Mouse (Mus musculus): ENCODE measurements around the gene AU040320. TPM values are rescaled to one million over a fixed set of nuclear protein-coding genes. Genes with fewer than 3 reads are reported as not detected.

Gene AU040320
- polyA plus RNA-seq, 1 experiment: 43.6 TPM

DNA sequence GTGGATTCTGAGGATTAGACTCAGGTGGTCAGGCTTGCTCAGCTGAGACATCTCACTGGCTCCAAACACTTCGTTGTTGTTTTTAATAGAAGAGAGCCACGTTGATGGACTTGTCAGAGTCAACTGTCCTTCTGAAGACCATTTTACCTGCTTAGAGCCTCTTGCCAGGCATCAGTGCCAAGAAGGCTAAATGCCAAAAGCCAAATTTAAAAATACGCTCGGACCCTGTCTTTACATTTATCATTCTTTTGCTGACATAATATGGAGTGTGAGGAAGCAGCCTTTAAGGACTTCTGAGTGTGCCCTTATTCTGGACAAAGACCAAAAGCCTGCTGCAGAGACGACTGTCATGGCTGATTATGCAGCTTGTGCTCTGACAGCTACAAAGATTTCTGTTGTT lies 5.0 kb downstream of the AU040320 start:
- TF ChIP-seq CTCF (IDR thresholded peaks at IDR 0.05; ENCODE audit: extremely low read depth, insufficient read depth, low read length) (no peak), POLR2A (IDR thresholded peaks at IDR 0.05; ENCODE audit: extremely low read depth, insufficient read depth, low read length) (no peak)

DNA sequence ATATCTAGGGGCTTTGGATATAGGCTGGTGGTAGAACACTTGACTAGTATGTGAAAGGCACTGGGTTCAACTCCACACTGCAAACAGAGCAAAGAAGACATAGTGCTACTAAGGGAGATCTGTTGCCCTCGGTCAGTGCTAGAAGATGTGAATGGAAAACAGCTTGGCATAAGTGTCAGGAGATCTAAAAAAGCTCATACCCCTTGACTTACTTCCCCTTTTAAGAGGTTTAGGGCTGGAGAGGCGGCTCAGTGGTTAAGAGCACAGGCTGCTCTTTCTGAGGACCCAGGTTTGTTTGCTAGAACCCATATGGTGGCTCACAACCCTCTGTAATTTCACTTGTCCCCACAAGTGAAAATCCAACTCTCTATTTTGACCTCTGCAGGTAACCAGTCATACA lies 6.1 kb downstream of the AU040320 start:
- TF ChIP-seq POLR2A (IDR thresholded peaks at IDR 0.05; ENCODE audit: extremely low read depth, insufficient read depth, low read length) (no peak), CTCF (IDR thresholded peaks at IDR 0.05; ENCODE audit: extremely low read depth, insufficient read depth, low read length) (no peak)
- no peak overlapping the region for H3K4me3 ChIP-seq (ENCODE audit: insufficient read depth, low read length)
- no peak overlapping the region for H3K27ac ChIP-seq (ENCODE audit: insufficient read depth, low read length)
- H3K4me1 ChIP-seq (ENCODE audit: control insufficient read depth, insufficient read depth, low read length): no peaks in the 10 kb centered on the region; the same call in 1 of the 2 replicates

More for the DNA sequence above, 5.0 kb downstream of the AU040320 start:
- Histone ChIP-seq H3K4me3 (ENCODE audit: insufficient read depth, low read length) (no peak overlapping the region), H3K4me1 (ENCODE audit: control insufficient read depth, insufficient read depth, low read length) (peaks cover 2% of the 10 kb centered on the region; the same call in 1 of the 2 replicates), H3K27ac (ENCODE audit: insufficient read depth, low read length) (no peak overlapping the region)

DNA sequence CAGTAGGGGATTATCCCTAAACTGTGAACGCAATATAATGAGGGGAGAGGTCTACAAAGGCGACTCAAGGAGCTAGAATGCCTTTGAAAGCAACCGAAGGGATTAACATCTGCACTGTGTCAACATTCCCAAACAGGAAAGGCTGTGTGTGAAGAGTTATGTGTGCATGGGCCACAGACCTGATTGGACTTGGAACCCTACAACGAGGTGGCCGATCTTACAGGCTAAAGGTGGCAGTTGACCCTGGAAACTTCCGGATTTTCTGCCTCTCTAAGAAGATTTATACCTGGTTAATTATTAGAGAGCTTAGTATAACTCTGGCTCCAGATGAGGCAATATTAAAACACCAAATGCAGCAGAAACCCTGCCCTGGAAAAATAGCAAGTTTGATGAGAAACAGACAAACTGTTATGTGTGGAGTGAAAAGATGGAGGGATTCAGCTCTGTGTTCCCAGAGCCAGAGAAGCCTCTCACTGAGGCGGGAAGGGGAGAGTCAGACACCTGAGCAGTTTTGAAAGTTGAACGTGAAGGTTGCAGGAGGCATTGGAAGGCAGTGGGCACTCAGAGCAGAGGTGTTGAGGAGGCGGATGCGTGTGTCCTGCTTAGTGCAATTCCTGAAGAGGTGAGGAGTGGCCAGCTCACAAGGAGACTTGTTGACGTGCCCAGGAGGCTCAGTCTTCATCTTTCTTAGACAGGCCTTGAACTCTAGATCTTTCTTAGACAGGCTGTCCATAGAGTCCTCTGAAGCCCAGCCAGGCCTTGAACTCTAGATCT lies 9.4 kb downstream of the AU040320 start:
- TF ChIP-seq CTCF (IDR thresholded peaks at IDR 0.05; ENCODE audit: extremely low read depth, insufficient read depth, low read length): no peak
- no peak for TF ChIP-seq POLR2A (IDR thresholded peaks at IDR 0.05; ENCODE audit: extremely low read depth, insufficient read depth, low read length)
- Histone ChIP-seq H3K4me3 (ENCODE audit: insufficient read depth, low read length) (no peak overlapping the region), H3K27ac (ENCODE audit: insufficient read depth, low read length) (no peak overlapping the region), H3K4me1 (ENCODE audit: control insufficient read depth, insufficient read depth, low read length) (no peaks in the 10 kb centered on the region)

DNA sequence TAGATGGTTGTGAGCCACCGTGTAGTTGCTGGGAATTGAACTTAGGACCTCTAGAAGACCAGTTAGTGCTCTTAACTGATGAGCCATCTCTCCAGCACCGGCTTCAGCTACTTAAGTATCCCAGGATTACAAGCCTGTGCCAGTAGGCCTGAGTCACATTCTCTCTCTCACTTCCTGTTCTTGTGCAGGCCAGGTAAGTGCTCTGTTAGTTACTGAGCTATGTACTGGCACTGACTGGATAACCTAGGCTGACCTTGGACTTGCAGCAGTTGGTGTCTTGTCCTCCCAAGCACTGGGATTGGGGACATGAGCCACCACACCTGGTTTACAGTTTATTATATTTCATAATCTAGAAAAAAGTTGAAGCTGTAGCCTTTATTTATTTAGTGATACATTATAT lies 10.1 kb downstream of the AU040320 start:
- TF ChIP-seq CTCF (IDR thresholded peaks at IDR 0.05; ENCODE audit: extremely low read depth, insufficient read depth, low read length): no peak
- TF ChIP-seq POLR2A (IDR thresholded peaks at IDR 0.05; ENCODE audit: extremely low read depth, insufficient read depth, low read length): no peak
- H3K4me1 ChIP-seq (ENCODE audit: control insufficient read depth, insufficient read depth, low read length): no peaks in the 10 kb centered on the region
- H3K27ac ChIP-seq (ENCODE audit: insufficient read depth, low read length): no peak overlapping the region
- no peak overlapping the region for H3K4me3 ChIP-seq (ENCODE audit: insufficient read depth, low read length)

DNA sequence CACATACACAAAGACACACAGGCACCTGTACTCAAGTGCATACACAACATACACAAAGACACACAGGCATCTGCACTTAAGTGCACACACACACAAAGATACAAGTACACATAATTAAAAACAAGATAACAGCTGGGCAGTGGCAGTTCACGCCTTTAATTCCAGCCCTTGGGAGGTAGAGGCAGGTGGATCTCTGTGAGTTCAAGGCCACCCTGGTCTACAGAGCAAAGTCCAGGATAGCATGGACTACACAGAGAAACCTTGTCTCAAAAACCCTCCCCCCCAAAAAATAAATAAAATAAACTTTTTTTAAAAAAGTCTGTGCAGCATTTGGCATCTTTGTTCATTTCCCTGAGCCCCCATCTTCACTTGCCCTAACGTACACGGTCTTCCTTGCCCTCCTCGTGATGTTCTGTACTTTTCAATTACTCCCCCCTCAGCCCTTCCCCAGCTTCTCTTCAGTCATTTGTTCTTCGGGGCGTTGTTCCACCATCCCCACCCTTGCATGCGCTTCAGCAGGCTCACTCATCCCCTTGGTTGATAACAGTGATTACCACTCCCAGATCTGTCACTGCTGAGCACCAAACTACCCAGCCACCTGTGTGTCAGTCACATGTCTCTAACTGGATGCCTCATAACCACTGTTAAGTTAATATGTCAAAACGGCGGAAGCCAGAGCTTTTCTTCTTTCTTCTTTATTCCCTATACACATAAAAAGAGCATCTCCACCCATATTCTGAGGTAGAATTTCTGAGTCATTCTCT lies 16.6 kb downstream of the AU040320 start:
- Histone ChIP-seq H3K4me3 (ENCODE audit: insufficient read depth, low read length) (no peak overlapping the region), H3K27ac (ENCODE audit: insufficient read depth, low read length) (no peak overlapping the region), H3K4me1 (ENCODE audit: control insufficient read depth, insufficient read depth, low read length) (no peaks in the 10 kb centered on the region)
- TF ChIP-seq POLR2A (IDR thresholded peaks at IDR 0.05; ENCODE audit: extremely low read depth, insufficient read depth, low read length) (no peak), CTCF (IDR thresholded peaks at IDR 0.05; ENCODE audit: extremely low read depth, insufficient read depth, low read length) (no peak)

DNA sequence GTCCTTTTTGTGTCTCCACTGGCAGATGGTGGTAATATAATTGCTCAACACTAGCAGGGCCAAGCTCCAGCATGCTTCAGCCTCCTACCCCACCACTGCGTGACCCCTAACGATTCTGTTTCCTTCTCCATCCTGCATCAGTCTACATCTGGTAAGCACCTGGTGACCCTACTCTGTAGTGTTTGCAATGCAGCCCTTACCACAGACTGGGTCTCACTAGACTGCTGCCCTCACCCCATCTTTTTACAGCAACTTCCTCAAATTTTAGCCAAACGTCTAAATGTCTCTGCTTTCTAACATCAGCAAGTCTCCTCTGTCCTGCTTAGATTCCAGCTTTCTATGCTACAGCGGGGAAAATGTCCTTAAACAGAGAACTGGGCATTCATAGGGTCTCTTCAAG lies 17.5 kb downstream of the AU040320 start:
- H3K4me1 ChIP-seq (ENCODE audit: control insufficient read depth, insufficient read depth, low read length): no peaks in the 10 kb centered on the region
- H3K27ac ChIP-seq (ENCODE audit: insufficient read depth, low read length): no peak overlapping the region
- no peak for TF ChIP-seq CTCF (IDR thresholded peaks at IDR 0.05; ENCODE audit: extremely low read depth, insufficient read depth, low read length)
- TF ChIP-seq POLR2A (IDR thresholded peaks at IDR 0.05; ENCODE audit: extremely low read depth, insufficient read depth, low read length): no peak
- H3K4me3 ChIP-seq (ENCODE audit: insufficient read depth, low read length): no peak overlapping the region

DNA sequence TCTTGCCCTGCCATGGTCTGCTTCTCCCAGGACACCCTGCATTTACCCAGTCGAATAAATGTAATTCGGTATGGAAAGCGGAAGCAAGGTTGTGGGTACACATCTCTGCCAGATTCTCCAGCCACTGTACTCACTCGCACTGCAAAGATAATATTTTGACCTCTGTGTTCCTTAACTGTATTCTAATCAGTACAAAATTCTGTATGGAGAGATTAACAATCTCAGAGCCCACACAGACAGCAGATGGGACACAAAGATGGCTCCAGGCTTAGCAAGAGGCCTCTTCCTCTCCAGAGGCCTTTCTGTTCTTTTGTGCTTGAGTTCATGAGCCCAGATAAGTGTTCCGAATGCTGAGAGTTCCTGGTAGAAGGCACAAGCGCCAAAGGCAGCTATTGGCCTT lies 20.5 kb downstream of the AU040320 start:
- Histone ChIP-seq H3K4me3 (ENCODE audit: insufficient read depth, low read length) (no peak overlapping the region), H3K27ac (ENCODE audit: insufficient read depth, low read length) (no peak overlapping the region), H3K4me1 (ENCODE audit: control insufficient read depth, insufficient read depth, low read length) (no peaks in the 10 kb centered on the region; the same call in 1 of the 2 replicates)
- TF ChIP-seq CTCF (IDR thresholded peaks at IDR 0.05; ENCODE audit: extremely low read depth, insufficient read depth, low read length) (no peak), POLR2A (IDR thresholded peaks at IDR 0.05; ENCODE audit: extremely low read depth, insufficient read depth, low read length) (no peak)

DNA sequence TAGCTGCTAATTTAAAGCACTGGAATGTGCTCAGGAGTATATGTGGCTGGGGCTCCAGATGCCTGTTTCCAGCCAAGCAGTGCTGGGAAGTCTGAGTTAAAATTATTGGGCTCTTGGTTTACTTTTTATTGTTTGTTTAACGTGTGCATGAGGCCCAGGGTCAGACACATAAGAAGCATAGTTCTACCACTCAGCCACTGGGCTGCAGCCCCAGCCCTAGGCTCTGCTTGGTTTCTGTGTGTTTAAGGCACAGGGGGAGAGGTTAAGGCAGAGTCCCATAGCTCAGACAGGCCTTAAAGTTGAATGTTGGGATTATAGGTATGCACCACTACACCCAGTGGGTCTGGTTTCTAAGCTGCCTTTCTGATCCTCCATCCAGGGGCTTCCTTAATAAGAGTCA lies 21.8 kb downstream of the AU040320 start:
- Histone ChIP-seq H3K27ac (ENCODE audit: insufficient read depth, low read length) (no peak overlapping the region), H3K4me3 (ENCODE audit: insufficient read depth, low read length) (no peak overlapping the region), H3K4me1 (ENCODE audit: control insufficient read depth, insufficient read depth, low read length) (peaks cover 3% of the 10 kb centered on the region)
- no peak for TF ChIP-seq CTCF (IDR thresholded peaks at IDR 0.05; ENCODE audit: extremely low read depth, insufficient read depth, low read length)
- no peak for TF ChIP-seq POLR2A (IDR thresholded peaks at IDR 0.05; ENCODE audit: extremely low read depth, insufficient read depth, low read length)

DNA sequence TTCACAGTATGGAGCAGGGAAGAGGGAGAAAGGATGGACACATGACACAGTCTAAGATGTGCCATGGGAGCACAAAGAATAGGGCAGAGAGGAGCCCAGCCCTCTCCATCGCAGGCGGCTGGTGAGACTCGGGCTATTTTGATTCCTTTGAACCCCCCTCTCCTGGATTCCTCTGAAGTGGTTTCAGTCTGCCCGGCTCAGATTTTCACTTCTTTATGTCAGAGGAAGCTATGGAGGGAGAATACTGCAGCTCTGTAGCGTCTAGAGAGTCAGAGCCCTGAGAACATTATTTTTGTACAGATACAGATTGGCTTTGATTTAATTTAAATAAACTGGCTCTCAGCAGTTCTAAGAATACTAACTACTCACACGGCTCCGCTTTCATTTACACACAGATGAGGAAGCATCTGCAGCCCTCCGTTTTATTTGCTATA lies 25.8 kb downstream of the AU040320 start:
- no peak for TF ChIP-seq CTCF (IDR thresholded peaks at IDR 0.05; ENCODE audit: extremely low read depth, insufficient read depth, low read length)
- TF ChIP-seq POLR2A (IDR thresholded peaks at IDR 0.05; ENCODE audit: extremely low read depth, insufficient read depth, low read length): no peak
- Histone ChIP-seq H3K27ac (ENCODE audit: insufficient read depth, low read length) (peak overlapping the region; percentile 43; the same call in 1 of the 2 replicates), H3K4me3 (ENCODE audit: insufficient read depth, low read length) (no peak overlapping the region), H3K4me1 (ENCODE audit: control insufficient read depth, insufficient read depth, low read length) (peaks cover 7% of the 10 kb centered on the region)

Data from cortical plate, adult 2 months (tissue).